Mouse (Mus musculus): Measurements from ENCODE around the gene Col19a1. TPM values are rescaled to one million over a fixed set of nuclear protein-coding genes. Genes with fewer than 3 reads are reported as not detected.

Col19a1 gene
- polyA plus RNA-seq (2017; shearing (Covaris generic)) = not detected

DNA sequence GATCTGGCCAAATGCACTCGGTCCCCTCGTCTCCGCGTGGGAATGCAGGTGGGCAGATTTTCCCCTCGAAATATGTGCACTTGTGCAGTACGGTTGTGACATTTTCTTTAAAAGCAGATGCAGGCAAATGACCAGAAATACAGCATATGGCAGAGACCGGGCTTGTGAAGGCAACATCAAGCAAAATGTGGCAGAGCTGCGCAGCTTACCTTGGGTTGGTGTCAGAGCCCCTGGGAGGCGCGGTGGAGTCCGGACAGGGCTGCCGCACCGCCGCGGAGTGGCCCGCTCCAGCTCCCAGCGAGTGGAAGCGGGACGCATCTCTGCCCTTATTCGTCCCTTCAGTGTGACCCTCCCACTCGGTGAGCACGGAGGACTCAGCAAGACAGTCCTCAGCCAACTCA is at the start of gene Col19a1:
Col19a1 (minus strand) TSS at position 332 of the 401 bp plus-strand sequence.

Other genes starting within 250 kb of the Col19a1 start
- 76.6 TPM for gene Lmbrd1, start 91.2 kb upstream of the Col19a1 start, polyA plus RNA-seq (2017; shearing (Covaris generic))

All from CD4-positive, CD25-positive, alpha-beta regulatory T cell (primary cell).